Mouse (Mus musculus) thymus, adult 2 months (tissue): ENCODE measurements around the gene 3110082I17Rik. TPM values are rescaled to one million over a fixed set of nuclear protein-coding genes. Genes with fewer than 3 reads are reported as not detected.

Source experiments
- DNase-seq: peaks from one replicate; pipeline ENCODE4 v3.0.0; 2021
- H3K27ac ChIP-seq: fragments of 200-500 bp; 2 replicates; pipeline ENCODE4 v1.5.1; 2012; ENCODE audit warnings: low read length, control low read depth; ENCODE audit not compliant: control insufficient read depth, insufficient read depth
- H3K27me3 ChIP-seq: fragments of 200-500 bp; 2 replicates; pipeline ENCODE4 v1.6.1; 2012; ENCODE audit warnings: mild to moderate bottlenecking, low read length, moderate library complexity, mixed read lengths; ENCODE audit not compliant: control insufficient read depth, insufficient read depth
- H3K36me3 ChIP-seq: fragments of 200-500 bp; 2 replicates; pipeline ENCODE4 v1.6.1; 2012; ENCODE audit warnings: mild to moderate bottlenecking, low read length, moderate library complexity; ENCODE audit not compliant: control insufficient read depth, insufficient read depth
- H3K4me1 ChIP-seq: fragments of 200-500 bp; replicated peaks from 2 replicates; pipeline ENCODE4 v1.6.1; 2012; ENCODE audit warnings: low read length; ENCODE audit not compliant: control insufficient read depth, insufficient read depth
- H3K4me3 ChIP-seq: fragments of 200-500 bp; 2 replicates; pipeline ENCODE4 v1.5.1; 2012; ENCODE audit warnings: mild to moderate bottlenecking, low read length, control low read depth, moderate library complexity; ENCODE audit not compliant: control insufficient read depth, insufficient read depth
- CTCF ChIP-seq: fragments of 200-500 bp; IDR thresholded peaks from 2 replicates; pipeline ENCODE4 v1.5.1; 2012; ENCODE audit warnings: mild to moderate bottlenecking, control low read depth, low read length, moderate library complexity, borderline replicate concordance; ENCODE audit not compliant: control insufficient read depth, poor library complexity, insufficient read depth; ENCODE audit errors: extremely low read depth
- POLR2A ChIP-seq: fragments of 200-500 bp; IDR thresholded peaks from 2 replicates; pipeline ENCODE4 v1.6.1; 2012; ENCODE audit warnings: mild to moderate bottlenecking, low read length, control low read depth, moderate library complexity; ENCODE audit not compliant: control insufficient read depth, poor library complexity, insufficient read depth; ENCODE audit errors: extremely low read depth
- WGBS: fragments of 180-500 bp; shearing (Covaris S2); methylation state at CpG from one replicate; pipeline ENCODE4 v1.1.7; 2018; 5-methylcytosine and 5-hydroxymethylcytosine counted together
- polyA plus RNA-seq: library from polyadenylated mRNA; depleted of rRNA; stranded (reverse); fragments of >200 nt; gene quantifications from 2 replicates; pipeline ENCODE4 v1.2.3, GENCODE M21; 2012

Gene 3110082I17Rik
- polyA plus RNA-seq, 1 experiment, result 7.5 TPM

DNA sequence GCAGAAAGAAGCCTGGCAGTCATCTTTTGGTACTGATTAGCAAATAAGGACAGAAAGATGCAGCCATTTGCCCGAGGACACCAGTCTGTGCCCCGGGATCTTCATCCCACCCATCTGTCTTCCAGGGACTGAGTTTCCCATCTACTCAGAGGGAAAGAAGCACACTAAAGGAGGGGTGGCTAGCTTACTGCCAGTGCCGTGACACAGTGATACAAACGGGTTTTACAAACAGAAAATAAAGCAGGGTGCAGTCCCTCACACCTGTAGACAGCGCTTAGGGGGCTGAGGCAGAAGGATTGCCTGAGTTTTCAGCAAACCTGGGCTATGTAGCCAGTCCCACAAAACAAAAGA is 115.0 kb downstream of the 3110082I17Rik start:
- 15% methylated on average over 5 of the region's 5 CpGs for WGBS
- TF ChIP-seq POLR2A, result no peak
- TF ChIP-seq CTCF, result no peak
- H3K4me1 ChIP-seq, result peaks cover 14% of the 10 kb centered on the region
- DNase-seq, result no peak
- H3K4me3 ChIP-seq, result no peak overlapping the region
- peaks cover 10% of the 10 kb centered on the region for H3K36me3 ChIP-seq
- no peak overlapping the region for H3K27ac ChIP-seq
- no peaks in the 10 kb centered on the region for H3K27me3 ChIP-seq

DNA sequence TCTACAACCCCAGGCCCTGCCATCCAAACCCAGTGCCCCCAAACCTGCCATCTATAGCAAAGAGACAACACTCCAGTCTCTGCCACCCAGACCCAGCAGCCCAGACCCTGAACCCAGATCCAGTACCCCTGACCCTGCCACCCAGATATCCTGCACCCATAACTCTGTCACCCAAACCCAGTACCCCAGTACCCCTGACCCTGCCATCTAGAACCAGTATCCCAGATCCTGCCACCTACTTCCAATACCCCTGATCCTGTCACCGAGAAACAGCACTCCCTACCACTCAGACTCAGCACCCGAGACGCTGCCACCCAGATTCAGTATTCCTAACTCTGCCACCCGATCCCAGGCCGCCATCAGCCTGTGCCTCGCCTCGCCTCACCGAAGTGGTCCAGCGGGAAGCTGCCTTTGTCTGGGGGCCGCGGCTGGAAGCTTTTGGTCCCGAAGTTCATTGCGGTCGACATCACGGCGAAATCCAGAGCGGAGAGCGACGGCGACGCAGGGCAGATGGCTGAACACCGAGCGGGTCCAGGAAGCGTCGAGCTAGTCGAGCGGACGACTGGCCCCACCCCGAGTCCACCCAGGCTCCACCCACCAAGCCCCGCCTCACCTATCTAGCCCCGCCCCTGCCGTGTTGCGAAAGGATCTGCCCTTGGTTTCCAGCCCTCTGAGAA is 115.5 kb downstream of the 3110082I17Rik start:
- peak overlapping the region; percentile 91 for H3K4me3 ChIP-seq
- peaks cover 10% of the 10 kb centered on the region for H3K36me3 ChIP-seq
- WGBS, result under 1% methylated on average over 33 of the region's 33 CpGs
- TF ChIP-seq POLR2A, result 0 out of 2 replicates have a peak, but pooled peaks have one; percentile 34
- TF ChIP-seq CTCF, result 0 out of 2 replicates have a peak, but pooled peaks have one; percentile 30
- H3K27ac ChIP-seq, result no peak overlapping the region
- no peaks in the 10 kb centered on the region for H3K27me3 ChIP-seq
- H3K4me1 ChIP-seq, result peaks cover 14% of the 10 kb centered on the region
- peak; percentile 92 for DNase-seq

DNA sequence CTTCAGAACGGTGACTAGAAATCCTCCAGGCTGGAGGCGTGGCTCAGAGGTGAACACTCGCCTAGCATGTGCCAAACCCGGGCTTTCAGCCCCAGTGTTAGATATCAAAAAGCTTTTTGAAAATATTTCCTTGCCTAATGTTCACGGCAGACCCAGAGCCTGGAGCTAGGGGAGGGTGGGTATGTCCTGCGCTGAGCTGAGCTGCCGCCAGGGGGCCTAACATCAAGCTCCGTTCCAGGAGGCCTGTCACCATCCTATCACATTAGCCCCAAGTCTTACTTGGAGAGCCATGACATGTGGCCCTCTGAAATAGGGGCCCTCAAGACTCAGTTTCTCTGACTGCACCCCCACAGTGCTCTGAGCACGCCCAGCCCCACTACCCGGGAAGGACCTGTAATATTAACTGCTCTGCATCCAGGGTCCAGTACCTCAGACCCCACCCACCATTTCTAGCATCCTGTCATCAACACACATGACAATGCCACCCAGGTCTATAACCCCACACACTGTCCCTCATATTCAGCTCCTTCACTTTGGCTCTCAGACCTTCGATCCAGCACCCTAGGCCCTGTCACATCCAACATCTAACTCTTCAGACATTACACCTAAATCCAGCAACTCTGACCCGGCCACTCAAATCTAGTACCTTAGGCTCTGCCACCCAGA is 116.2 kb downstream of the 3110082I17Rik start:
- peak overlapping the region; percentile 91 for H3K4me3 ChIP-seq
- H3K36me3 ChIP-seq, result peaks cover 13% of the 10 kb centered on the region
- WGBS, result 7% methylated on average over 12 of the region's 12 CpGs
- peak; percentile 76 for DNase-seq
- H3K27ac ChIP-seq, result no peak overlapping the region
- peaks cover 14% of the 10 kb centered on the region for H3K4me1 ChIP-seq
- peak; percentile 90; the same call in 1 of the 2 replicates for TF ChIP-seq CTCF
- no peak for TF ChIP-seq POLR2A
- H3K27me3 ChIP-seq, result no peaks in the 10 kb centered on the region

DNA sequence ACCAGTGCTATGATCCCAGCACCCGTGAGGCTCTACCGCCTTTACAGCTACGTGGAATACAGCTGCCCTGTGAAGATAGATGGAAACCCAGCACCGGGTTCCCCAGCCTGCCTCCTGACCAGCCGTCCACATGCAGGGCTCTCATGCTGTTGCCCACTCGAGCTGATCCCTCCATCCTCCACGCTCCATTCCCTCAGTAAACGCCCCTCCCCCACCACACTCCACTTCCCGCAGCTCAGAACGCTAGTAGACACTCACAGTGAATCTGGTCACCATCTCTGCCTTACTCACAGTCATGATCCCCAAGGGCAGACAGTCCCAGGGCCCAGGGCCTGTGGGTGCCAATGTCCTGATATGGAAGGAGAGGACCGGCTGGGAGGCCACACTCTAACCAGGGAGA is 121.4 kb downstream of the 3110082I17Rik start:
- Histone ChIP-seq H3K27me3 (no peaks in the 10 kb centered on the region), H3K36me3 (peaks cover 22% of the 10 kb centered on the region), H3K27ac (no peak overlapping the region), H3K4me3 (no peak overlapping the region), H3K4me1 (peaks cover 4% of the 10 kb centered on the region; the same call in 1 of the 2 replicates)
- TF ChIP-seq POLR2A (no peak), CTCF (no peak)
- no peak for DNase-seq
- 96% methylated on average over 11 of the region's 11 CpGs for WGBS

DNA sequence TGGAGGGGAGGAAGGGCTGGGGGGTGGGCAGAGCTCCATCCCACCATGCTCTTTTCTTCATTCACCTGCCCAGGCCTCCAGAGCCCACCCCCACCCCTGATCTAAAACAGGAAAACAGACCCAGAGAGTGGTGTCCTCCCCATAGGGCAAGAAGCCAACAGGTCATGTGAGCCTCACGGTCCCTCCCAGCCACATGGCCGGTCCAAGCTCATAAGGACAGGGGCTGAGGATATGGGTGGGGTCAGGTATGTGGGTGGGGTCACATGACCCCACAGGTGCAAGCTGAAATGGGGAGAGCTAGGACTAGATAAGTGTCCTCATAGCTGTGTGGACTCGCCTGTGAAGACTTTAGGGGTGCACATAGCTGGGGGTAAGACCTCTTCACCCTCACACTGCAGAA is 121.9 kb downstream of the 3110082I17Rik start:
- no peak overlapping the region for H3K4me3 ChIP-seq
- no peak for DNase-seq
- 92% methylated on average over 3 of the region's 3 CpGs for WGBS
- no peaks in the 10 kb centered on the region for H3K4me1 ChIP-seq
- peaks cover 22% of the 10 kb centered on the region for H3K36me3 ChIP-seq
- H3K27ac ChIP-seq, result no peak overlapping the region
- H3K27me3 ChIP-seq, result no peaks in the 10 kb centered on the region
- TF ChIP-seq CTCF (no peak), POLR2A (no peak)

DNA sequence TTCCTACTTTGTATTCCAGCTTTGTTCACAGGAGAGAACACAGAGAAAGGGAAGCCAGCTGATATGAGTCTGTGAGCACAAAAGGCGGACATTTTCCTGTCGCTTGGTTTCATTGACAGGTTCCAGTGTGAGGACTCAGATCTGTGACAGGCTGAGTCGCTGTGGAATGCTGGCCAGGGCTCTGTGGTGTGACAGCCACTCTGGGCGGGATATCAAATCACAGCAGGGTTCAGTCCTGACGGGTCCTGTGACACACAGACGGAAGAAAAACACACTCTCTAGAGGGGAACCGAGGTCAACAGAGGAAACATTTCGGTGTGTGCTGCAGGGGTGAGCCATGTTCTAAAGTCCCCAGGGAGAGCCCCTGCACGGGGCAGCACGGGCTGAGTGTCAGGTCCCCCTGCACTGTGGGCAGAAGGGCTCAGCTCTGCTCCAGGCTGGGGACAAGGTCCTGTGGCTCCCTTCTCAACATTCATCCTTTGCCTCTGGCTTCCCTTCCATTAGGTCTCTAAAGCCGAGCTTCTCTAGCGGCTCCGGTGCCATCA is 122.4 kb downstream of the 3110082I17Rik start:
- H3K4me1 ChIP-seq, result no peaks in the 10 kb centered on the region
- 84% methylated on average over 13 of the region's 13 CpGs for WGBS
- no peak for DNase-seq
- TF ChIP-seq POLR2A (no peak), CTCF (no peak)
- no peak overlapping the region for H3K27ac ChIP-seq
- peaks cover 22% of the 10 kb centered on the region for H3K36me3 ChIP-seq
- H3K4me3 ChIP-seq, result no peak overlapping the region
- H3K27me3 ChIP-seq, result no peaks in the 10 kb centered on the region
